Mouse (Mus musculus): Measurements from ENCODE around the gene Cntd1.

DNA sequence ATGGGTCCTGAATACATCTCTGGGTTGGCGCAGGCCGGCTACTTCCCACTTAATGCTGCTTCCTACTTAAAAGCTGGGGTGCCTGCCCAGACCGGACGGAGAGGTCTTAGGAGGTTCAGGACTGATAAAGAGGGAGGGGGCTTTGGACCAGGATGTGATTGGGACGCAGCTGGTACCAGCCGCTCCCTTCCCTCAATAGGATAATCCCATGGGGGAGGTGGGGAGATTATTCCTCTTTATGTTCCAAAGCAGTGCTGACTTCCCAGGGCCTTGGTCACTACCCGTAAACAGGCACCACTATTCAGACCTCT lies 32.2 kb upstream of the Cntd1 start:
- no peak for TF ChIP-seq CTCF (IDR thresholded peaks at IDR 0.05; ENCODE audit: insufficient read depth, low read depth, low read length)
- no peak for TF ChIP-seq POLR2A (IDR thresholded peaks at IDR 0.05; ENCODE audit: insufficient read depth, low read depth, low read length)

All from olfactory bulb, adult 2 months (tissue).